Mouse (Mus musculus) brain, embryonic 14.5 days (tissue): ENCODE measurements at regions not wholly inside any gene's neighbourhood (a gene's known extent, or its start where the extent isn't known, plus 50 kb on each side); places are given as distances from the start of the nearest gene placed in this dataset.

Experiments
- CTCF ChIP-seq: fragments of 200-500 bp; IDR thresholded peaks from 2 replicates; pipeline ENCODE4 v1.5.1; 2012; ENCODE audit warnings: inconsistent platforms, mild to moderate bottlenecking, moderate library complexity, borderline replicate concordance; ENCODE audit not compliant: insufficient read depth, insufficient read length; ENCODE audit errors: extremely low read depth
- POLR2A ChIP-seq: fragments of 200-500 bp; IDR thresholded peaks from 2 replicates; pipeline ENCODE4 v1.6.1; 2012; ENCODE audit warnings: mild to moderate bottlenecking, inconsistent platforms, borderline replicate concordance; ENCODE audit not compliant: poor library complexity, insufficient read depth, insufficient read length, severe bottlenecking; ENCODE audit errors: extremely low read depth

DNA sequence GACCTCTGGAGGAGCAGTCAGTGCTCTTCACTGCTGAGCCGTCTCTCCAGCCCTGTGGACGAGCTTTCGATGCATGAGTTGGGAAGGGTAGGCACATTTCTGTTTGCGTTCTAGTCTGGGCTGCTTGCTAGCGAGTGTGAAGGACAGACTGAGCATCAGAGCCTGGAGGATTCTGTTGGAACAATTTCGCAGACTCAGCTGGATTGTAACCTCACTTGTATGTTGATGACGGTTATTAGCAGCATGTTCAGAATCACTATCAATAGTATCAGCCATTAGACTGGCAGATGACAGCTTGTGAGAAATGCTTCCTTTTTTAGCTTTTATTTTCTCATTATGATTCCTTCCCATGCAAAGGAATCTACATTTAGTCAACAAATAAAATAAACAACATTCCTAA is 923.5 kb upstream of the Car8 start:
- TF ChIP-seq CTCF (no peak), POLR2A (no peak)
